Mouse (Mus musculus): ENCODE data around the gene Bcl9. TPM values are rescaled to one million over a fixed set of nuclear protein-coding genes. Genes with fewer than 3 reads are reported as not detected.
A peak's percentile ranks its signal among the peaks of the same experiment; 100 is the strongest.

Bcl9 gene
- total and polyA plus RNA-seq, 3 experiments, result 2.1 to 20.8 TPM; not detected in 1

DNA sequence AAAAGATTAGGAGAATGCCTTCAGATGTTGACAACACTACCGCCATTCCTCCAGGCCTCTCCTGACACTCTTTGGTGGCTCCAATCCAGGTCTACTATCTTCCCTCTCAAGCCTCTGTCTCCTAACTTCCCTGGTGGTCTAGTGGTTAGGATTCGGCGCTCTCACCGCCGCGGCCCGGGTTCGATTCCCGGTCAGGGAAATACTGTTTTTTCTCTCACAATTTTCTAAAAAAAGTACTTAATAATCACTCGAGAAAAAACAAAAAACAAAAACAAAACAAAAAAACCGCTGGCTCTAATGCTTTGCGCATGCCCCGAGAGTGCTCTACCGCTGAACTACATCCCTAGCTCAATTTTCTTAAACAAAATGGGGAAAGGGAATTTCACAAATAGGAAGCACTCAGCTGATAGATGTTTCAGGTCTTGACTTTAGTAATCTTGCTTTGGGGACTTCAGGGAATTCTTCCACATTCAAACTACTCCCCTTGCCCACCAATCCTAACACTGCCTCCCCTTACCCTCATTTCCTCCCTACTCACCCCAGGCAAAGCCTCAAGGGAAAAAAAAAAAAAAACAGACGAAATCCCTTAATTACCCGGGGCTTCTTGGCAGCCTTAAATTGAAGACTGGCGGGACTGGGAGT, 139.6 kb downstream of the Bcl9 start:
- Histone ChIP-seq H3K9ac (ENCODE audit: control insufficient read depth, low read depth, low read length, poor library complexity, severe bottlenecking) (peak overlapping the region; percentile 68), H3K27ac (ENCODE audit: control insufficient read depth, low read depth, low read length) (peak overlapping the region; percentile 67), H3K79me2 (ENCODE audit: control insufficient read depth, insufficient read depth, low read length, poor library complexity) (peaks cover 18% of the 10 kb centered on the region), H3K4me1 (ENCODE audit: control insufficient read depth in 1 of 2, insufficient read depth in 2 of 2, low read length in 2 of 2) (peaks cover 4 to 16% of the 10 kb centered on the region in 2 experiments), H3K27me3 (ENCODE audit: control insufficient read depth in 1 of 2, insufficient read depth in 2 of 2, low read length in 2 of 2) (no peaks in the 10 kb centered on the region), H3K4me3 (ENCODE audit: control insufficient read depth in 1 of 2, insufficient read depth in 1 of 2, low read depth in 2 of 2, low read length in 2 of 2) (peak overlapping the region; percentile 60 to 70), H3K36me3 (ENCODE audit: control insufficient read depth in 1 of 2, insufficient read depth in 2 of 2, low read length in 2 of 2) (peaks cover 0 to 17% of the 10 kb centered on the region in 2 experiments; a peak in 2 of 4 replicates), H3K9me3 (replicated peaks; ENCODE audit: insufficient read depth, low read length) (no peaks in the 10 kb centered on the region)
- peak; percentile 94 for DNase-seq (ENCODE audit: low read depth, low spot score)
- TF ChIP-seq ZKSCAN1 (IDR thresholded peaks at IDR 0.05; ENCODE audit: low read depth, low read length) (no peak), POLR2A (IDR thresholded peaks at IDR 0.05; ENCODE audit: control insufficient read depth in 1 of 2, insufficient read depth in 1 of 2, low read depth in 1 of 2, low read length in 2 of 2, poor library complexity in 1 of 2) (peak in 1 of 2 experiments; percentile 32; a peak in 2 of 4 replicates), ZC3H11A (IDR thresholded peaks at IDR 0.05; ENCODE audit: low read depth, low read length) (no peak), ETS1 (IDR thresholded peaks at IDR 0.05; ENCODE audit: low read depth, low read length) (peak; percentile 55), MAFK (IDR thresholded peaks at IDR 0.05; ENCODE audit: borderline replicate concordance, low read depth, low read length) (peak; percentile 100), POLR2AphosphoS5 (IDR thresholded peaks at IDR 0.05; ENCODE audit: borderline replicate concordance, low read depth, low read length) (no peak), E2F4 (IDR thresholded peaks at IDR 0.05; ENCODE audit: borderline replicate concordance, low read depth, low read length) (peak; percentile 87; the same call in 1 of the 2 replicates), RCOR1 (IDR thresholded peaks at IDR 0.05; ENCODE audit: low read depth, low read length) (no peak), EP300 (IDR thresholded peaks at IDR 0.05; ENCODE audit: low read depth in 1 of 2, low read length in 2 of 2) (no peak; a peak in 1 of 4 replicates), KAT2A (conservative IDR thresholded peaks at IDR 0.05; ENCODE audit: low read depth, low read length) (peak; percentile 86), GATA1 (IDR thresholded peaks at IDR 0.05; ENCODE audit: low read depth, low read length) (peak; percentile 41; the same call in 1 of the 2 replicates), NELFE (IDR thresholded peaks at IDR 0.05; ENCODE audit: low read depth, low read length) (0 out of 2 replicates have a peak, but pooled peaks have one; percentile 7), MYC (IDR thresholded peaks at IDR 0.05; ENCODE audit: low read depth, low read length) (0 out of 2 replicates have a peak, but pooled peaks have one; percentile 40), MEF2A (IDR thresholded peaks at IDR 0.05; ENCODE audit: extremely low read depth, insufficient replicate concordance, low read depth, low read length, poor library complexity, severe bottlenecking) (no peak), UBTF (IDR thresholded peaks at IDR 0.05; ENCODE audit: borderline replicate concordance, insufficient read depth, low read depth, low read length) (peak; percentile 16; the same call in 1 of the 2 replicates), MXI1 (IDR thresholded peaks at IDR 0.05; ENCODE audit: low read depth, low read length) (peak; percentile 78), ELF1 (IDR thresholded peaks at IDR 0.05; ENCODE audit: low read depth, low read length) (peak; percentile 92), MYB (IDR thresholded peaks at IDR 0.05; ENCODE audit: low read depth, low read length) (no peak), POLR2AphosphoS2 (IDR thresholded peaks at IDR 0.05; ENCODE audit: low read length) (peak; percentile 12; the same call in 1 of the 2 replicates), NRF1 (IDR thresholded peaks at IDR 0.05; ENCODE audit: insufficient read depth, low read depth, low read length, poor library complexity, severe bottlenecking) (peak; percentile 78), RAD21 (IDR thresholded peaks at IDR 0.05; ENCODE audit: low read depth, low read length) (no peak), TCF12 (IDR thresholded peaks at IDR 0.05; ENCODE audit: low read depth, low read length) (peak; percentile 3; the same call in 1 of the 2 replicates), USF1 (IDR thresholded peaks at IDR 0.05; ENCODE audit: low read depth, low read length) (no peak), MAX (IDR thresholded peaks at IDR 0.05; ENCODE audit: low read length) (no peak), CHD1 (IDR thresholded peaks at IDR 0.05; ENCODE audit: low read depth, low read length) (no peak; the same call in 1 of the 2 replicates), ZNF384 (IDR thresholded peaks at IDR 0.05; ENCODE audit: low read depth, low read length) (peak; percentile 86; the same call in 1 of the 2 replicates), TBP (IDR thresholded peaks at IDR 0.05; ENCODE audit: low read depth, low read length) (peak; percentile 99)
